Mouse (Mus musculus): ENCODE measurements around the gene Fhl3. TPM values are rescaled to one million over a fixed set of nuclear protein-coding genes. Genes with fewer than 3 reads are reported as not detected.

Fhl3 gene
- polyA plus RNA-seq, 1 experiment from 2014 or later = 14.2 TPM

DNA sequence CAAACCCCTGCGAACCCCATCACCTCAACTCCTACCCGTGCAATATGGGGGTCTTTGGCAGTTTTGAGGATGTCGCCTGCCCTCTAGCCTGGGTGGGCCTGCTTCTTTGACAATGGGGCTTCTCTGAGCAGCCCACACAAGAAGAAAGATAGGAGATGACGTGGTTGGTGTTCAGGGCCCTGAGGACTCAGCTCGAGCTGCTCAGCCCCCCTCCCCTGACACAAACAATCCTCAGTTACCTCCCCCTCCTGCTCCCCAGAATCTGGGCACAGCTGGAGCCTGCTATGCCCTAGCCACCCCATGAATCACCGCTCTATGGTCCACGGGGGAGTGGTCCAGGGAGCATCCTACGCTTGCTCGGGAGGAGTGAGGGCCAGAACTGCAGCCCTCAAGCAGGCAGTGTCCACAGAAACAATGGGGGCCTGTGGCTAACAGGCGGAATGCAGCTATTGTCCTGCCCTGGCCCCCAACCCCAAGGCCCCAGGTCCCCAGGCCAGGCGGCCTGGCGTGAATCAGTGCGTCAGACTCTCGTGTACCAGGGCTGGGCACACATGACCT, 32.9 kb upstream of the Fhl3 start:
- peaks cover 5% of the 10 kb centered on the region; the same call in 1 of the 2 replicates for H3K4me1 ChIP-seq
- H3K9ac ChIP-seq = no peak overlapping the region
- WGBS = 42% methylated on average over 14 of the region's 14 CpGs
- no peak overlapping the region for H3K4me3 ChIP-seq (replicated peaks)
- peaks cover 56% of the 10 kb centered on the region for H3K27me3 ChIP-seq (replicated peaks)
- no peaks in the 10 kb centered on the region for H3K36me3 ChIP-seq
- no peaks in the 10 kb centered on the region for H3K9me3 ChIP-seq
- H3K27ac ChIP-seq = no peak overlapping the region
- no peak overlapping the region for H3K4me2 ChIP-seq
- ATAC-seq (ENCODE audit: insufficient read depth, low FRiP score, low read depth) = no peak

DNA sequence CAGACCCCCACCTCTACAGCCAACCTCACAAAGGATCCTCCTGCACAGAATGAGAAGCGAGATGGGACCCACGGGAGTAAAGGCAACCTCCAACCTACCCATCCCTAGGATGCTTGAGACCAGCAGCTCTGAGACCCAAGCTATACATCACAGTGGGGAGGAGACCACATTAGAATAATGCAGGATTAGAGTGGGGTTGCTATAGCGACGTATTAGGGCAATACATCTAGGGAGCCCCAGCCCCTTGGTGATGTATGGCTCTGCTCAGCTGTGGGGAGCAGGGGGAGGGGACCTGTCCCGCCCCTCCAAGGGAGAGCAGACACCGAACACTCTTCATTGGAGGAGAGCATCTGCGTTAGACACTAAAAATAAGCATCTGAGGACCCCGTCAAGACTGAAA, 32.4 kb upstream of the Fhl3 start:
- H3K4me2 ChIP-seq = no peak overlapping the region
- peaks cover 10% of the 10 kb centered on the region; the same call in 1 of the 2 replicates for H3K4me1 ChIP-seq
- H3K36me3 ChIP-seq = no peaks in the 10 kb centered on the region
- H3K9me3 ChIP-seq = no peaks in the 10 kb centered on the region
- 21% methylated on average over 8 of the region's 8 CpGs for WGBS
- H3K4me3 ChIP-seq (replicated peaks) = no peak overlapping the region
- no peak overlapping the region for H3K27ac ChIP-seq
- H3K27me3 ChIP-seq (replicated peaks) = peaks cover 56% of the 10 kb centered on the region
- H3K9ac ChIP-seq = no peak overlapping the region
- no peak for ATAC-seq (ENCODE audit: insufficient read depth, low FRiP score, low read depth)

- H3K9ac ChIP-seq = no peak overlapping the region
- H3K36me3 ChIP-seq = no peaks in the 10 kb centered on the region
- peaks cover 45% of the 10 kb centered on the region for H3K27me3 ChIP-seq (replicated peaks)
- H3K4me2 ChIP-seq = no peak overlapping the region
- H3K27ac ChIP-seq = no peak overlapping the region
- no peak overlapping the region for H3K4me3 ChIP-seq (replicated peaks)
- H3K4me1 ChIP-seq = peaks cover 15% of the 10 kb centered on the region; the same call in 1 of the 2 replicates
- H3K9me3 ChIP-seq = no peaks in the 10 kb centered on the region
- ATAC-seq (ENCODE audit: insufficient read depth, low FRiP score, low read depth) = no peak
- WGBS = 71% methylated on average over 8 of the region's 8 CpGs
Observed at GRCm38 (mm10) chr4:124670232-124670631, 30.3 kb upstream of the Fhl3 start.

GRCm38 (mm10) chr4:124671583-124671982, 28.9 kb upstream of the Fhl3 start:
- Histone ChIP-seq H3K4me3 (replicated peaks) (no peak overlapping the region), H3K27me3 (replicated peaks) (peaks cover 37% of the 10 kb centered on the region), H3K9ac (no peak overlapping the region), H3K9me3 (no peaks in the 10 kb centered on the region), H3K36me3 (no peaks in the 10 kb centered on the region), H3K27ac (no peak overlapping the region), H3K4me2 (no peak overlapping the region), H3K4me1 (peaks cover 15% of the 10 kb centered on the region; the same call in 1 of the 2 replicates)
- WGBS = 22% methylated on average over 7 of the region's 7 CpGs
- ATAC-seq (ENCODE audit: insufficient read depth, low FRiP score, low read depth) = no peak

DNA sequence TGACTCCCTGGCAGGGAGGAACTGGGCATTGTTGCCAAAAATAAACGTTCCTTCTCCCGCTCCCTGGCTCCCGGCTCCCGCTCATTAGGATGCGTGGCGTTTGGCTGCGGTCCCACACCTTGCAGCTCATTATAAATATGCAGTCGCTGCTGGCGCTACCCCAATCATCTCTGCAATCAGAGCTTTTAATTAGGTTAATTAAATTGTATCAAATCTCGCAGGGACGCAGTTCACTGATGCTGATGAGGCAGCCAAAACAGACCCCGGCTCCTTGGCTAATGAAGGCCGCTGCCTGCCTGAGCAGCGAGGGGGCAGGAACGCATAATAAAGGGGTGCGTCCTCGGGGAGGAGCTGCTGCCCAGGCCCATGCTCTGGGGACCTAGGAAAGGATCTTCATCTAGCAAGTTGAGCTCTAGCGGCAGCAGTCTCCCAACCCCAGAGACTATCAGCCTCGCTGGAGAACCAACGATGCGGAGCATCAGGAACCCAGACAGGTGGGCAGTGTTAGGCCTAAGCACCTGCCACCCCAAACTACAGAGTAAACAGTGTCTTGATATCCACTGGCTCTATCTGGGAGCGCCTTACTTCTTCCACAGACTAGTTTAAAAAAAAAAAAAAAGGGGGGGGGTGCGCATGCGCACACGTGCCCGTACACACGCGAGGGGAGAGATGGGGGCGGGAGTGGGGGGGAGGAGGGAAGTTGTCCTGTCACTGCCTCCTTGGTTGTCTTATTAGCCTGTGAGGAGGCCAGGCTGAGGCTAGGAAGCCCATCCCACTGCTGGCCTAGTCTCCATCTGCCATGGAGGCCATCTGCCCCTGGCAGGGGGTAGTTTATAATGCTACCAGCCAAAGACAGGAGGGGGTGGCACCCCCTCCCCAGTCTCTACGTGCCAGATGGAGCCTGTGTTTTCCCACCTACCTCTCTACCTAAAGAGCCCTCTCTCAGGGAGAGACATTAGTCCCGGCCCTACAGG, 27.9 kb upstream of the Fhl3 start:
- Histone ChIP-seq H3K4me3 (replicated peaks) (peak overlapping the region; percentile 14; the same call in 1 of the 2 replicates), H3K27me3 (replicated peaks) (peaks cover 30% of the 10 kb centered on the region; the same call in 1 of the 2 replicates), H3K36me3 (peaks cover 2% of the 10 kb centered on the region; the same call in 1 of the 2 replicates), H3K4me1 (peaks cover 15% of the 10 kb centered on the region; the same call in 1 of the 2 replicates), H3K9me3 (no peaks in the 10 kb centered on the region), H3K4me2 (peak overlapping the region; percentile 19), H3K9ac (no peak overlapping the region), H3K27ac (no peak overlapping the region)
- 5% methylated on average over 27 of the region's 31 CpGs for WGBS
- ATAC-seq (ENCODE audit: insufficient read depth, low FRiP score, low read depth) = no peak

DNA sequence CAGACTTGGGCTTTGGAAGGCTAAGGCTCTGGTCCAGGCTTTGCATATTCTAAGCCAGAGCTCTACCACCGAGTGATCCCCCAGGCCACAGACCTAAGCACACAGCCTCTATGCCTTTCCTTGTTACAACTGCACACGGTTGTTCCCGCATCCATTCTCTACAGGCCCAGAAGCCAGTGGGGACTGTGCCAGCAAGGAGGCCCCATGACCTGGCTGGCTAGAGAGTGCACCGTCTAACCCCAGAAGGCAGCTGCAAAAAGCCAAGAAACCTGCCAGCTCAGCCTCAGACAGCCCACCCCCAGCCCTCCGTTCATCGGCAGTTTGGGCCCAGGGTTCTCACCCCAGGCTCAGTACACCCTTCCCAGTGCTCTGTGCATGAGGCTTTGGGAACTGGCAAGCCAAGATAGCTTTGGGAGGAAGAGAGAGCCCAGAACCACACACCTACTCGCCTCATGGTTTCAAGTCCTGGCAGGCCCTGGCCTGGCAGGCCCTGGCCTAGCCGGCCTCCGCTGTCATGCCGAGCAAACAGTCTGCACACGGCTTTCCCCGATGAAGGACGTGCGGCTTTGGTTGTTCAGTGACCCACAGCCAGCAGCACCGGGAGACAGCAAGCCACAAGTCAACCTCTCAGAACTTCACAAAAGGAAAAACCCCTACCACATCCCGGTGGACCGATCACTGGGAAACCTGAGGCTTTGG, 26.0 kb upstream of the Fhl3 start:
- no peaks in the 10 kb centered on the region for H3K9me3 ChIP-seq
- no peak overlapping the region for H3K27ac ChIP-seq
- H3K9ac ChIP-seq = no peak overlapping the region
- no peak overlapping the region for H3K4me3 ChIP-seq (replicated peaks)
- peaks cover 9% of the 10 kb centered on the region for H3K36me3 ChIP-seq
- no peak for ATAC-seq (ENCODE audit: insufficient read depth, low FRiP score, low read depth)
- H3K27me3 ChIP-seq (replicated peaks) = peaks cover 19% of the 10 kb centered on the region; the same call in 1 of the 2 replicates
- H3K4me1 ChIP-seq = peaks cover 15% of the 10 kb centered on the region; the same call in 1 of the 2 replicates
- no peak overlapping the region for H3K4me2 ChIP-seq
- 63% methylated on average over 17 of the region's 17 CpGs for WGBS

- Histone ChIP-seq H3K27me3 (replicated peaks) (peaks cover 19% of the 10 kb centered on the region; the same call in 1 of the 2 replicates), H3K4me3 (replicated peaks) (no peak overlapping the region), H3K36me3 (peaks cover 15% of the 10 kb centered on the region), H3K4me2 (no peak overlapping the region), H3K9ac (no peak overlapping the region), H3K9me3 (no peaks in the 10 kb centered on the region), H3K27ac (no peak overlapping the region), H3K4me1 (peaks cover 15% of the 10 kb centered on the region; the same call in 1 of the 2 replicates)
- 4% methylated on average over 4 of the region's 4 CpGs for WGBS
- no peak for ATAC-seq (ENCODE audit: insufficient read depth, low FRiP score, low read depth)
Observed at GRCm38 (mm10) chr4:124675037-124675436, 25.5 kb upstream of the Fhl3 start.

- peaks cover 23% of the 10 kb centered on the region for H3K36me3 ChIP-seq
- H3K9me3 ChIP-seq = no peaks in the 10 kb centered on the region
- no peak overlapping the region for H3K27ac ChIP-seq
- no peak overlapping the region for H3K9ac ChIP-seq
- 86% methylated on average over 6 of the region's 6 CpGs for WGBS
- no peak for ATAC-seq (ENCODE audit: insufficient read depth, low FRiP score, low read depth)
- peaks cover 15% of the 10 kb centered on the region; the same call in 1 of the 2 replicates for H3K4me1 ChIP-seq
- H3K4me3 ChIP-seq (replicated peaks) = no peak overlapping the region
- peaks cover 19% of the 10 kb centered on the region; the same call in 1 of the 2 replicates for H3K27me3 ChIP-seq (replicated peaks)
- no peak overlapping the region for H3K4me2 ChIP-seq
Observed at GRCm38 (mm10) chr4:124675958-124676357, 24.5 kb upstream of the Fhl3 start.

GRCm38 (mm10) chr4:124682270-124682669, 18.2 kb upstream of the Fhl3 start:
- no peaks in the 10 kb centered on the region for H3K4me1 ChIP-seq
- no peak overlapping the region for H3K9ac ChIP-seq
- ATAC-seq (ENCODE audit: insufficient read depth, low FRiP score, low read depth) = no peak
- H3K4me3 ChIP-seq (replicated peaks) = no peak overlapping the region
- H3K27me3 ChIP-seq (replicated peaks) = no peaks in the 10 kb centered on the region
- H3K27ac ChIP-seq = no peak overlapping the region
- WGBS = 55% methylated on average over 7 of the region's 7 CpGs
- H3K4me2 ChIP-seq = no peak overlapping the region
- H3K36me3 ChIP-seq = peaks cover 55% of the 10 kb centered on the region
- H3K9me3 ChIP-seq = no peaks in the 10 kb centered on the region

DNA sequence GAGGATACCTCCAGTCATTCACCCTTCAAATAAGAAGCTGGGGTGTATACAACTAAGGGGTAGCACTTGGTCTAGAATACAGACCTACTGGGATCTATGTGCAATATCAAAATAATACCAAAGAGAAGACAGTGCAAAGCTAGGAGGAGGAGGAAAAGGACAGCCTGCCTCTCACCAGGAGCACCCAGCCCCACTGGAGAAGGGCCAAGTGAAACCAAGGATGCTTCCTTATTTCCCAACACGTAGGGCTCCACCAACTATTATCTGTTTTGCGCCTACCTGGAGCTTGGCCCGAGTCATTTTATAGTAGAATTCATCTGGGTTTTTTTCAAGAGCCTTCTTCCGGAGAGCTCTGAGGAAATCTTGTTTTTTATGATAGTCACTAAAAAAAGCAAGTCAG, 17.0 kb upstream of the Fhl3 start:
- no peak overlapping the region for H3K4me2 ChIP-seq
- H3K9me3 ChIP-seq = no peaks in the 10 kb centered on the region
- peaks cover 55% of the 10 kb centered on the region for H3K36me3 ChIP-seq

GRCm38 (mm10) chr4:124685004-124685403, 15.5 kb upstream of the Fhl3 start:
- ATAC-seq (ENCODE audit: insufficient read depth, low FRiP score, low read depth) = no peak
- WGBS = 80% methylated on average over 4 of the region's 4 CpGs
- no peak overlapping the region for H3K9ac ChIP-seq
- H3K4me1 ChIP-seq = no peaks in the 10 kb centered on the region
- no peak overlapping the region for H3K4me3 ChIP-seq (replicated peaks)
- peaks cover 44% of the 10 kb centered on the region for H3K36me3 ChIP-seq
- no peak overlapping the region for H3K27ac ChIP-seq
- no peaks in the 10 kb centered on the region for H3K9me3 ChIP-seq
- H3K4me2 ChIP-seq = no peak overlapping the region
- no peaks in the 10 kb centered on the region for H3K27me3 ChIP-seq (replicated peaks)

More for the DNA sequence above, 17.0 kb upstream of the Fhl3 start:
- H3K4me1 ChIP-seq = no peaks in the 10 kb centered on the region
- 87% methylated on average over 4 of the region's 4 CpGs for WGBS
- no peak for ATAC-seq (ENCODE audit: insufficient read depth, low FRiP score, low read depth)
- no peak overlapping the region for H3K27ac ChIP-seq
- H3K4me3 ChIP-seq (replicated peaks) = no peak overlapping the region
- no peak overlapping the region for H3K9ac ChIP-seq
- H3K27me3 ChIP-seq (replicated peaks) = no peaks in the 10 kb centered on the region
